Mouse (Mus musculus) heart, postnatal 0 days (tissue): ENCODE data around the gene Cmtm4.

Experiments
- CTCF ChIP-seq: IDR thresholded peaks from 2 replicates; pipeline ENCODE4 v1.5.1; 2016; ENCODE audit warnings: antibody characterized with exemption, control low read depth, low read depth
- EP300 ChIP-seq: IDR thresholded peaks from 2 replicates; pipeline ENCODE4 v1.6.1; 2016; ENCODE audit warnings: antibody characterized with exemption, low read depth

- no peak for TF ChIP-seq EP300
- TF ChIP-seq CTCF = no peak
These were observed 43.9 kb upstream of the Cmtm4 start for GRCm38 (mm10) chr8:104439461-104439860.
